Mouse (Mus musculus) embryonic facial prominence, embryonic 14.5 days (tissue): Measurements from ENCODE around the gene 4930503B20Rik. TPM values are rescaled to one million over a fixed set of nuclear protein-coding genes. Genes with fewer than 3 reads are reported as not detected.
A peak's percentile ranks its signal among the peaks of the same experiment; 100 is the strongest.

ENCODE experiments used
- ATAC-seq: fragments of 200-750 bp; cut with Nextera tagmentation; 2 replicates; pipeline ENCODE4 v1.8.0; 2017; ENCODE audit warnings: low read depth, moderate number of reproducible peaks, moderate TSS enrichment
- DNase-seq: peaks from one replicate; pipeline ENCODE4 v3.0.0-alpha.2; 2015; ENCODE audit warnings: low spot score
- H3K27ac ChIP-seq: fragments of 300-500 bp; sonication (generic); replicated peaks from 2 replicates; pipeline ENCODE4 v1.5.1; 2014; ENCODE audit warnings: low read depth, mild to moderate bottlenecking, low read length, moderate library complexity
- H3K27me3 ChIP-seq: fragments of 300-500 bp; sonication (generic); replicated peaks from 2 replicates; pipeline ENCODE4 v1.6.1; 2014; ENCODE audit warnings: low read length; ENCODE audit not compliant: control insufficient read depth, insufficient read depth
- H3K36me3 ChIP-seq: fragments of 300-500 bp; sonication (generic); 2 replicates; pipeline ENCODE4 v1.6.1; 2014; ENCODE audit warnings: low read length, mixed read lengths; ENCODE audit not compliant: control insufficient read depth, insufficient read depth
- H3K4me1 ChIP-seq: fragments of 300-500 bp; sonication (generic); 2 replicates; pipeline ENCODE4 v1.6.1; 2014; ENCODE audit warnings: antibody characterized with exemption, low read length; ENCODE audit not compliant: control insufficient read depth, insufficient read depth
- H3K4me2 ChIP-seq: fragments of 300-500 bp; sonication (generic); 2 replicates; pipeline ENCODE4 v1.6.1; 2014; ENCODE audit warnings: low read depth, mild to moderate bottlenecking, low read length, moderate library complexity, mixed read lengths
- H3K4me3 ChIP-seq: fragments of 300-500 bp; sonication (generic); 2 replicates; pipeline ENCODE4 v1.5.1; 2014; ENCODE audit warnings: low read depth, mild to moderate bottlenecking, low read length
- H3K9ac ChIP-seq: fragments of 300-500 bp; sonication (generic); 2 replicates; pipeline ENCODE4 v1.6.1; 2014; ENCODE audit warnings: low read depth, mild to moderate bottlenecking, low read length, moderate library complexity, mixed read lengths
- H3K9me3 ChIP-seq: fragments of 300-500 bp; sonication (generic); 2 replicates; pipeline ENCODE4 v1.6.1; 2016; ENCODE audit warnings: low read length; ENCODE audit not compliant: control insufficient read depth
- WGBS: fragments of 180-500 bp; shearing (Covaris S2); extraction: QIAGEN DNeasy Blood & Tissue Kit; methylation state at CpG from one replicate; pipeline ENCODE4 v1.1.7; 2014; 5-methylcytosine and 5-hydroxymethylcytosine counted together
- polyA plus RNA-seq: library from polyadenylated mRNA; unstranded; fragments of >200 nt; fragmentation: Nextera tagmentation; extraction: Ambion mirVana; gene quantifications from 2 replicates; pipeline ENCODE4 v1.2.1, GENCODE M21; 2014

The 4930503B20Rik gene
- polyA plus RNA-seq, 1 experiment from 2014 or later, result not detected

DNA sequence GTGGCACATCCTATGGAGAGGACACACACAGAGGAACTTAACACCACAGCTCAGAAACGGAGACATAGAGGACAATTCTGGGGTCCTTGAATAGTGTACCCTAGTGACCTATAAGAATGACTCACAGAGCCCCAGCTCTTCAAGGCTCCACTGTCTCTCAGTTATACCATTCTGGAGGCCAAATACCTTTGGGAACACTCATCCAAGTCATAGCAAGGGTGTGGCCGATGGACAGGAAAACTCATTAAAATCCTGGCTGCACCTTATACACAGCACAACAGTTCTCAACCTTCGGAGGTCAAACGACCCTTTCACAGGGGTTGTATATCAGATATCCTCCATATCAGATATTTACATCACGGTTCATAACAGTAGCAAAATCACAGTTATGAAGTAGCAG is 18.6 kb downstream of the 4930503B20Rik start:
- Histone ChIP-seq H3K4me3 (no peak overlapping the region), H3K4me1 (no peaks in the 10 kb centered on the region), H3K9me3 (no peaks in the 10 kb centered on the region), H3K36me3 (no peaks in the 10 kb centered on the region), H3K9ac (no peak overlapping the region), H3K4me2 (no peak overlapping the region), H3K27ac (no peak overlapping the region), H3K27me3 (no peaks in the 10 kb centered on the region)
- ATAC-seq, result no peak
- 83% methylated on average over 5 of the region's 5 CpGs for WGBS
- no peak for DNase-seq

- ATAC-seq (no peak), DNase-seq (no peak)
- H3K4me1 ChIP-seq, result no peaks in the 10 kb centered on the region
- H3K36me3 ChIP-seq, result no peaks in the 10 kb centered on the region
- WGBS, result 50% methylated on average over 8 of the region's 8 CpGs
- no peak overlapping the region for H3K4me2 ChIP-seq
- no peaks in the 10 kb centered on the region for H3K27me3 ChIP-seq
- H3K9me3 ChIP-seq, result no peaks in the 10 kb centered on the region
- no peak overlapping the region for H3K4me3 ChIP-seq
- H3K27ac ChIP-seq, result no peak overlapping the region
- no peak overlapping the region for H3K9ac ChIP-seq
Measured at GRCm38 (mm10) chr3:146628227-146628982, 22.7 kb downstream of the 4930503B20Rik start.

DNA sequence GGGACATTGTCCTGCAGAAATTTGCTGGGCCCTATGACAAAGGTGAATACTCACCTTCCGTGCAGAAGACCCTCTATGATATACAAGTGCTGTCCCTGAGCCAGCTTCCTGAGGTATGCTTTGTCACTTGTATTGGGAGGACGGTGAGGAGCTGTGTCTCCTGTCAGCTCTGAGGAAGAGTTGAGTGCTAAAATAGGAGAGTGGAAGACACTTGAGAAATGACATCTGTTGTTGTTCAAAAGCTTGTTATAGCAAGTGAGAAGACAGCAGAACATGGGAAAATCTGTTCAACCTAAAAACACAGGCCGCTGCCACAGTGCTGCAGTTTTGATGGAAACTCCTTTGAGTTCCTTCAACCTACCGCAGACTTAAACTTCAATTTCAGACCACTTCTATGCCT is 25.4 kb downstream of the 4930503B20Rik start:
- 87% methylated on average over 4 of the region's 4 CpGs for WGBS
- DNase-seq (no peak), ATAC-seq (no peak)
- no peaks in the 10 kb centered on the region for H3K4me1 ChIP-seq
- H3K9ac ChIP-seq, result no peak overlapping the region
- no peak overlapping the region for H3K27ac ChIP-seq
- H3K27me3 ChIP-seq, result no peaks in the 10 kb centered on the region
- H3K9me3 ChIP-seq, result no peaks in the 10 kb centered on the region
- no peak overlapping the region for H3K4me3 ChIP-seq
- H3K36me3 ChIP-seq, result no peaks in the 10 kb centered on the region
- no peak overlapping the region for H3K4me2 ChIP-seq

GRCm38 (mm10) chr3:146621966-146622365 is 29.2 kb downstream of the 4930503B20Rik start:
- H3K27me3 ChIP-seq, result no peaks in the 10 kb centered on the region
- H3K4me3 ChIP-seq, result no peak overlapping the region
- H3K9ac ChIP-seq, result no peak overlapping the region
- H3K9me3 ChIP-seq, result no peaks in the 10 kb centered on the region
- no peak overlapping the region for H3K27ac ChIP-seq
- no peak overlapping the region for H3K4me2 ChIP-seq
- 85% methylated on average over 11 of the region's 11 CpGs for WGBS
- ATAC-seq, result no peak
- H3K36me3 ChIP-seq, result no peaks in the 10 kb centered on the region
- H3K4me1 ChIP-seq, result no peaks in the 10 kb centered on the region
- no peak for DNase-seq

GRCm38 (mm10) chr3:146620555-146621249 is 30.4 kb downstream of the 4930503B20Rik start:
- Histone ChIP-seq H3K27me3 (no peaks in the 10 kb centered on the region), H3K4me2 (no peak overlapping the region), H3K9ac (no peak overlapping the region), H3K4me1 (no peaks in the 10 kb centered on the region), H3K27ac (no peak overlapping the region), H3K4me3 (no peak overlapping the region), H3K9me3 (no peaks in the 10 kb centered on the region), H3K36me3 (no peaks in the 10 kb centered on the region)
- ATAC-seq, result no peak
- WGBS, result 85% methylated on average over 14 of the region's 14 CpGs
- peak; percentile 55 for DNase-seq

GRCm38 (mm10) chr3:146620101-146620500 is 31.0 kb downstream of the 4930503B20Rik start:
- Histone ChIP-seq H3K4me1 (no peaks in the 10 kb centered on the region), H3K27ac (no peak overlapping the region), H3K9ac (no peak overlapping the region), H3K4me3 (no peak overlapping the region), H3K36me3 (no peaks in the 10 kb centered on the region), H3K9me3 (no peaks in the 10 kb centered on the region), H3K4me2 (no peak overlapping the region), H3K27me3 (no peaks in the 10 kb centered on the region)
- WGBS, result 82% methylated on average over 10 of the region's 10 CpGs
- ATAC-seq, result no peak
- no peak for DNase-seq

DNA sequence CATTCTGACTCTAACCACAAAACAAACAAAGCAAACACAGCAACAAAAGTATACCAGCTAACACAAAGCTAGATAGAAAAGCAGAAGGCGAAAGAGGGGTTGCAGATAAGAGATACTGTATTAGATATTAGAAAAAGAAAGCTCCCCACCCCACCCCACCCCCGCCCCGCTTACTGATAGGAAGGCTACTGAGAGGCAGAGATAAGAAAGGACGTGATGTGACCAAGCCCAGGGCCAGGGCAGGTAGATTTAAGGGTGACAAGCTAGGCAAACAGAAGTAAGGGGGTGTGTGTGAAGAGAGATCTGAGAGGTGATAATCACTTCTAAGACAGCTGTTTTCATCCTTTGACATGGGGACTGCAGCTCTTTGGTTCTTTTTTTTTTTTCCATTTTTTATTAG is 32.8 kb downstream of the 4930503B20Rik start:
- DNase-seq (no peak), ATAC-seq (no peak)
- H3K27me3 ChIP-seq, result no peaks in the 10 kb centered on the region
- H3K36me3 ChIP-seq, result no peaks in the 10 kb centered on the region
- no peaks in the 10 kb centered on the region for H3K9me3 ChIP-seq
- H3K4me3 ChIP-seq, result no peak overlapping the region
- no peak overlapping the region for H3K4me2 ChIP-seq
- H3K9ac ChIP-seq, result no peak overlapping the region
- no peak overlapping the region for H3K27ac ChIP-seq
- no peaks in the 10 kb centered on the region for H3K4me1 ChIP-seq
- 85% methylated on average over 4 of the region's 4 CpGs for WGBS

DNA sequence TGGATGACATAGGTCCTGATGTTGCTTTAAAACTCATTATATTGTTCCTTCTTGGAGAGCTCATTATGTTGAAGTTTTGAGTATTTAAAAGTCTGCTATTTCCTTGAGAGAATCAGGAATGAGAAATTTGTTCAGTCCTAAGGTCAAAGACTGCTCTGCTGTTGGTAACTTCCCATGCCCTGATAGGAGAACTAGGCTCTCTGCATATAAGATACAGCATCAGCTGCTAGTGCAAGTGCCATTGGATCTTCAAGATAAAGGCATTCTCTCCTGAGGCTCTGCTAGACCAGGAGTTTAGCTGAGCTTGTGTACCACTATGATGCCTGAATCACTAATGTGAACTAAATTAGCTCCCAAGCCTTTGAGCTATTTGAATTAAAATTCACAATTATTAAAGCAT is 33.2 kb downstream of the 4930503B20Rik start:
- H3K9me3 ChIP-seq, result no peaks in the 10 kb centered on the region
- ATAC-seq (no peak), DNase-seq (no peak)
- no peaks in the 10 kb centered on the region for H3K27me3 ChIP-seq
- no peaks in the 10 kb centered on the region for H3K4me1 ChIP-seq
- H3K36me3 ChIP-seq, result no peaks in the 10 kb centered on the region
- no peak overlapping the region for H3K27ac ChIP-seq
- no peak overlapping the region for H3K4me2 ChIP-seq
- no peak overlapping the region for H3K9ac ChIP-seq
- H3K4me3 ChIP-seq, result no peak overlapping the region
